Mouse (Mus musculus) megakaryocyte, embryonic 14.5 days (primary cell): Measurements from ENCODE around the gene Orm3.

Experiments used
- FLI1 ChIP-seq: IDR thresholded peaks from 2 replicates; pipeline ENCODE4 v1.6.1; 2012; ENCODE audit warnings: low read length, inconsistent platforms, mixed read lengths
- GATA1 ChIP-seq: IDR thresholded peaks from 3 replicates; pipeline ENCODE4 v1.6.1; 2012; ENCODE audit warnings: mixed read lengths, low read length, inconsistent platforms, borderline replicate concordance

- no peak for TF ChIP-seq GATA1
- no peak for TF ChIP-seq FLI1
Measured at GRCm38 (mm10) chr4:63343608-63344007, 12.4 kb upstream of the Orm3 start.
